Mouse (Mus musculus) C2C12 (cell line): ENCODE results near the gene Pard6b.

Experiments
- CTCF ChIP-seq: IDR thresholded peaks from one replicate; pipeline ENCODE4 v1.5.1; 2011; ENCODE audit not compliant: control insufficient read depth, insufficient read depth, insufficient read length
- MAX ChIP-seq: IDR thresholded peaks from one replicate; pipeline ENCODE4 v1.6.1; 2011; ENCODE audit warnings: mild to moderate bottlenecking, control low read depth
- MYOD1 ChIP-seq: IDR thresholded peaks from one replicate; pipeline ENCODE4 v1.6.1; 2011; ENCODE audit warnings: low read depth; ENCODE audit not compliant: control insufficient read depth, insufficient read length
- MYOG ChIP-seq: IDR thresholded peaks from one replicate; pipeline ENCODE4 v1.6.1; 2011; ENCODE audit not compliant: control insufficient read depth, insufficient read length; ENCODE audit errors: extremely low read depth
- USF1 ChIP-seq: IDR thresholded peaks from one replicate; pipeline ENCODE4 v1.6.1; 2011; ENCODE audit warnings: low read depth, mild to moderate bottlenecking, control low read depth, moderate library complexity

DNA sequence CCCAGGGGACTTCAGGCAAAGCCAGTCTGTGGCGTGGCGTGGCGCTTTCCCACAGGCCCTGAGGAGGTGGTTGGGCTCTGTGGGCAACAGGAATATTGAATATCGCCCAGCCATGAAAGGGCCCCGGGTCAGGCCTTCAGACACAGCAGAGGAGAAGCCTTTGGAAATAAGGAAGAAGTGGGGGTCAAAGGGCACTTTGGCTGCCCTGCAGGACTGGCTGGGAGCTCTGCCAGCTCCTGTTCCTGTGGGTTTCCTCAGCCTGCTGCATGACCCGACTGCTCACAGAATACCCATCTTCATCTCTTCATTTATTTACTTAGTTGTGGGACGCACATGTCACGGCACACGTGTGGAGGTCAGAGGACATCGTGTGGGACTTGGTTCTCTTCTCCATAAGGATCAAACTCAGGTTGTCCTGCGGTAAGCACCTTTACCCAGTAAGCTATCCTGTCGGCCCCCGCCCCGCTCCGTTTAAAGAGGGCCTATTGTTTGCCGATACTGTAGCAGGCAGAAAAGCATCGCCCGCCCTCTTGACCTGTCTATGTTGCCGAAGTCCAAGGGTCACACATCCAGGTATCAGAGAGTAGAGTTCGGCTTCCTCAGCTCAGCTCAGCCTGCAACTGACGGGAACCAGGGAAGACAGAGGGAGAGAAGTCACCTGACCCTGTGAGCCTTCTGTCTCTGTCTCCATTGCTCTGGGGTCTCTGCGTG, 67.1 kb downstream of the Pard6b start:
- TF ChIP-seq CTCF (no peak), MYOD1 (no peak), MAX (no peak), USF1 (no peak), MYOG (no peak)
